Mouse (Mus musculus) heart, embryonic 12.5 days (tissue): ENCODE results near the gene Kcnab2. TPM values are rescaled to one million over a fixed set of nuclear protein-coding genes. Genes with fewer than 3 reads are reported as not detected.

Experiments used
- ATAC-seq: fragments of 200-750 bp; cut with Nextera tagmentation; 2 replicates; pipeline ENCODE4 v1.8.0; 2017; ENCODE audit warnings: moderate TSS enrichment, moderate library complexity; ENCODE audit not compliant: insufficient number of reproducible peaks, low FRiP score
- H3K27ac ChIP-seq: fragments of 300-500 bp; sonication (generic); 2 replicates; pipeline ENCODE4 v1.5.1; 2016; ENCODE audit warnings: mild to moderate bottlenecking, moderate library complexity; ENCODE audit not compliant: poor library complexity, severe bottlenecking
- H3K27me3 ChIP-seq: fragments of 300-500 bp; sonication (generic); replicated peaks from 2 replicates; pipeline ENCODE4 v1.6.1; 2016; ENCODE audit warnings: mild to moderate bottlenecking, moderate library complexity
- H3K36me3 ChIP-seq: fragments of 300-500 bp; sonication (generic); 2 replicates; pipeline ENCODE4 v1.6.1; 2016; ENCODE audit warnings: mild to moderate bottlenecking, moderate library complexity
- H3K4me1 ChIP-seq: fragments of 300-500 bp; sonication (generic); replicated peaks from 2 replicates; pipeline ENCODE4 v1.6.1; 2016; ENCODE audit warnings: mild to moderate bottlenecking
- H3K4me2 ChIP-seq: fragments of 300-500 bp; sonication (generic); 2 replicates; pipeline ENCODE4 v1.6.1; 2016; ENCODE audit warnings: mild to moderate bottlenecking, moderate library complexity
- H3K4me3 ChIP-seq: fragments of 300-500 bp; sonication (generic); 2 replicates; pipeline ENCODE4 v1.5.1; 2016; ENCODE audit warnings: mild to moderate bottlenecking
- H3K9ac ChIP-seq: fragments of 300-500 bp; sonication (generic); 2 replicates; pipeline ENCODE4 v1.6.1; 2016; ENCODE audit warnings: mild to moderate bottlenecking, moderate library complexity
- H3K9me3 ChIP-seq: fragments of 300-500 bp; sonication (generic); replicated peaks from 2 replicates; pipeline ENCODE4 v1.6.1; 2016; ENCODE audit warnings: mild to moderate bottlenecking, moderate library complexity
- WGBS: fragments of 180-500 bp; shearing (Covaris S2); methylation state at CpG from one replicate; pipeline ENCODE4 v1.1.7; 2016; 5-methylcytosine and 5-hydroxymethylcytosine counted together
- polyA plus RNA-seq: library from polyadenylated mRNA; unstranded; fragments of >200 nt; fragmentation: Nextera tagmentation; extraction: Ambion mirVana; gene quantifications from 2 replicates; pipeline ENCODE4 v1.2.1, GENCODE M21; 2016

The Kcnab2 gene
- polyA plus RNA-seq, 1 experiment from 2014 or later: 5.6 TPM

DNA sequence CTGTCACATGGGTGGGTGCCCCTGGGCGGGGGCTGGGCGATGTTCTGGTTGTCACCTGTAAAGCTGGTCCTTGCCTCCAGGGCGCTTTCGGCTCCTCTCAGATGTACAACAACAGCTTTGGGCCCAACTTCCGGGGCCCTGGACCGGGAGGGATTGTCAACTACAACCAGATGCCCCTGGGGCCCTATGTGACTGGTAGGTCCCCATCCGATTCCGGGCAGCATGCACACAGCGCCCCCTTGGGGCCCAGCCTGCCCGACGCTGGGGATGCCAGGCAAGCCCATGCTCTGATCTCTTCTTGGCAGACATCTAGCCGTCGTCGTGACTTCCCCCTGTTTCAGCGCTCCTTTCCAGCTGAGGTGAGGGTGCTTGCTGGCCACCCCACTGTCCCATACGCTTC lies 92.0 kb downstream of the Kcnab2 start:
- ATAC-seq: no peak
- Histone ChIP-seq H3K9ac (no peak overlapping the region), H3K4me1 (no peaks in the 10 kb centered on the region), H3K36me3 (no peaks in the 10 kb centered on the region), H3K27ac (no peak overlapping the region), H3K9me3 (no peaks in the 10 kb centered on the region), H3K4me2 (no peak overlapping the region), H3K4me3 (no peak overlapping the region), H3K27me3 (peaks cover 14% of the 10 kb centered on the region; the same call in 1 of the 2 replicates)
- 56% methylated on average over 16 of the region's 16 CpGs for WGBS

DNA sequence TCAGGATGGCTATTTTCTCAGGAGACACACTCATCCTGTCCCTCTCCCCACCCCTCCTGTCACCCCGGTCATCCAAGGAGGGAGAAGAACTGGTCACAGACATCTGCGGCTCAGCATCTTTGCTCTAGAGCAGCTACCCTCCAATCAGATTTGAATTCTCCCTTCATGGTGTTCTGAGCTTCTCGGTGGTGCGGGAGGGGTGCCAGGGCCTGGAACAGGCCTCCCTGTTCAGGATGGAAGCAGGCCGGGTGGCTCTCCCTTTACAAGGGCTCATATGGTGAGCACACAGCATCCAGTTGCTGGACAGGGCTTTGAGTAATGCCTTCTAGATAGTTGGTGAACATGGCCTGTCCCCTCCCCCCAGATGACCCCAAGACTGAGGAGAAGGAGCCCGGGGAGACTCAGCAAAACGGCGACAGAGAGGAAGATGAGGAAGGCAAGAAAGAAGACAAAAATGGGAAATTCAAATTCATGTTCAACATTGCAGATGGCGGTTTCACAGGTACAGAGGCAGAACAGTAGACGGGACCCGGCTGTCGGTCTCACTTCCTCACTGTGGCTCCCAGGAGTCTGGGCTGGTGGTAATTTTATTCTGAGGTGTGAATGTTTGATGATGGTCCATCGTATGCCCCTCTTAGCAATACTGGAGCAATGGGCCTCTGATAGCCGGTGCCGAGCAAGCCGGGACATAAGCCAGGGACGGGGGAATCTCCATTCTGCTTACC lies 95.0 kb downstream of the Kcnab2 start:
- Histone ChIP-seq H3K4me3 (no peak overlapping the region), H3K4me1 (no peaks in the 10 kb centered on the region), H3K9ac (no peak overlapping the region), H3K36me3 (no peaks in the 10 kb centered on the region), H3K9me3 (0 out of 2 replicates have a peak, but pooled peaks cover 5% of the 10 kb centered on the region), H3K27ac (no peak overlapping the region), H3K4me2 (no peak overlapping the region), H3K27me3 (peaks cover 34% of the 10 kb centered on the region)
- 79% methylated on average over 17 of the region's 17 CpGs for WGBS
- no peak for ATAC-seq

DNA sequence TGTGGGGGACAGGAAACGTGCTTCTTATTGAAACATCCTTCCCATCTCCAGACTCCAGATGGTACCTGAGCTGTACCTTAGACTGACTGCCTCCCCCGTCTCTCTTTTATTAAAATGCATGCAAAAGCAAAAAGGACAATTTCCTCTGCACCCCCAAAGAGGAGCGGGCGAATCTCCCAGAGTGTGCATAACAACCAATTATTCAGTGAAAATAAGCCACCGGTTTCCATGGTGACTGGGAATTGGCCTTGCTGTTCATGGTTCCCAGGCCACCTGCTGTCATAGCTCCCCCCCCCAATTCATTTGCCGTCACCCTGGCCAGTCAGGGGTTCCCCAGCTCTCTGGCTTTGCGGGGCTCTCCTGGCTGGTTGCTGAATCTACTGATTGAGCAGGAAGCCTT lies 112.4 kb downstream of the Kcnab2 start:
- 62% methylated on average over 7 of the region's 7 CpGs for WGBS
- H3K27ac ChIP-seq: no peak overlapping the region
- ATAC-seq: no peak
- no peak overlapping the region for H3K9ac ChIP-seq
- H3K27me3 ChIP-seq: peaks cover 62% of the 10 kb centered on the region
- no peaks in the 10 kb centered on the region for H3K36me3 ChIP-seq
- H3K9me3 ChIP-seq: no peaks in the 10 kb centered on the region
- peaks cover 8% of the 10 kb centered on the region for H3K4me1 ChIP-seq
- H3K4me2 ChIP-seq: no peak overlapping the region
- H3K4me3 ChIP-seq: no peak overlapping the region

DNA sequence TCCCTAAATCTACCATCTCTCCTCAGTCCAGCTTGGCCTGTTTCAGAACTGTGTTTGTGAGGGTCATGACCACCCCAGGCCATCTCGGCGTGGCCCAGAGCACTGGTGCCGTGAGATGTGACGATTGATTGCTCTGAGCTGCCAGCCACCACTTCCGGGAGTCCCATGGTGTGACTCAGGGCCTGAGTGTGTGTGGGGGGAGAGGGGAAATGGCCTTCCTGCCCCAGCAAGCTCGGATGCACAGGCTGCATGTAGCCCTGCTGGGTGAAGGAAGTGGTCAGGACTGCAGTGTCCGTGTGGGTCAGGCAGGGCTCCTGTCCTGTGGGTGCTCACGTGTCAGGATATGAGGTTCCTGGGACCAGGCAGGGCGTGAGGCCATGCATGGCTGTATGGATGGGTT lies 115.5 kb downstream of the Kcnab2 start:
- Histone ChIP-seq H3K9me3 (no peaks in the 10 kb centered on the region), H3K4me2 (no peak overlapping the region), H3K27me3 (peaks cover 82% of the 10 kb centered on the region), H3K27ac (no peak overlapping the region), H3K4me1 (peaks cover 8% of the 10 kb centered on the region), H3K36me3 (no peaks in the 10 kb centered on the region), H3K4me3 (no peak overlapping the region), H3K9ac (no peak overlapping the region)
- no peak for ATAC-seq
- WGBS: 52% methylated on average over 9 of the region's 9 CpGs

DNA sequence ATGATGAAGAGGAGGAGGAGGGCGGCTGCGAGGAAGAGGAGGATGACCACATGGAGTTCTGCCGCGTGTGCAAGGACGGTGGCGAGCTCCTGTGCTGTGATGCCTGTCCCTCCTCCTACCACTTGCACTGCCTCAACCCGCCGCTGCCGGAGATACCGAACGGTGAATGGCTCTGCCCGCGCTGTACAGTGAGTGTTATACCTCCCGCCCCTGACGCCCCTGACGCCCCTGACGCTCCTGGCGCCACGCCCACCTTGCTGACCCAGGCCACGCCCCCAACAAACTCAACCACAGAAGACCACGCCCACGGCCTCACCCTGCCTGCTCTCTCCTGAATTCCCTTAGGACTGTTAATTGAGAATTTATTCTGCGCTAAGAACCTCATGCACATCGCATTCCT lies 116.8 kb downstream of the Kcnab2 start:
- no peaks in the 10 kb centered on the region for H3K36me3 ChIP-seq
- H3K27ac ChIP-seq: no peak overlapping the region
- no peak overlapping the region for H3K9ac ChIP-seq
- H3K27me3 ChIP-seq: peaks cover 82% of the 10 kb centered on the region
- peak overlapping the region; percentile 16 for H3K4me3 ChIP-seq
- peak overlapping the region; percentile 55 for H3K4me2 ChIP-seq
- WGBS: 2% methylated on average over 24 of the region's 24 CpGs
- ATAC-seq: 0 out of 2 replicates have a peak, but pooled peaks have one; percentile 16
- no peaks in the 10 kb centered on the region for H3K9me3 ChIP-seq
- H3K4me1 ChIP-seq: peaks cover 8% of the 10 kb centered on the region

DNA sequence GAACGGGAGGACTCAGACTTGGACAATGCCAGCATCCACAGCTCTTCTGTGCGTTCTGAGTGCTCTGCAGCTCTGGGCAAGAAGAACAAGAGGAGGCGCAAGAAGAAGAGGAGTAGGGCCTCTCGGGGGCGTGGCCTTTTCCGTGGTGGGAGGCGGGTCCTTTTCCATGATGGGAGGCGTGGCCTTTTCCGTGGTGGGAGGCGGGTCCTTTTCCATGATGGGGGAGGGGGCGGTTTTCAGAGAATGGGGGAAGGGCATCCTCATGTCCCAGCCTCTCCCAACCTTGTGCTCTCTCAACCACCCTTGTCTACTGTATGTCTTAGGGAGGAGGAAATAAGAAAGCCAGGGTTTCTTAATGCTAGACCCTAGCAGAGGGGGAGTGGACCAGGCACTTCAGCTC lies 118.0 kb downstream of the Kcnab2 start:
- Histone ChIP-seq H3K9ac (no peak overlapping the region), H3K27ac (no peak overlapping the region), H3K4me1 (peaks cover 8% of the 10 kb centered on the region), H3K9me3 (no peaks in the 10 kb centered on the region), H3K4me3 (no peak overlapping the region), H3K36me3 (no peaks in the 10 kb centered on the region), H3K4me2 (no peak overlapping the region), H3K27me3 (peaks cover 80% of the 10 kb centered on the region)
- no peak for ATAC-seq
- WGBS: 2% methylated on average over 11 of the region's 11 CpGs

DNA sequence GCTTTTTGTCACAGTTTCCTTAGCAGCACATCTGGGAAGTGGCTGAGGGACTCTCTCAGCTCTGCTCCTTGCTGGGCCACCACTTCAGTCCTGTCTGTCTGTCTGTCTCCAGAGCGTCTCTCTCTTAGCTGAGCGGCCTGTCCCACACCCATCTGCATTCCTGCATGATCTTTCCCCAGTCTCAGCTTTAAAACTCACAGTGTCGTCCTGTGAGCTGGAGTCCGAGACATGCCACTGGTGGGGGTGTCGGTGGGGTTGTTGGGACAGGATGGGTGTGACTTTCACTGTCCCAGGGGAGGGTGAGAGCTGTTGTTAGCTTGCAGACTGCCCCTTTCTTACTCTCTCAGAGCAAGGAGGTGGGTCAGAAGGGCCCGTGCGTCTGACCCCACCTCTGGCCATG lies 122.0 kb downstream of the Kcnab2 start:
- 67% methylated on average over 7 of the region's 7 CpGs for WGBS

DNA sequence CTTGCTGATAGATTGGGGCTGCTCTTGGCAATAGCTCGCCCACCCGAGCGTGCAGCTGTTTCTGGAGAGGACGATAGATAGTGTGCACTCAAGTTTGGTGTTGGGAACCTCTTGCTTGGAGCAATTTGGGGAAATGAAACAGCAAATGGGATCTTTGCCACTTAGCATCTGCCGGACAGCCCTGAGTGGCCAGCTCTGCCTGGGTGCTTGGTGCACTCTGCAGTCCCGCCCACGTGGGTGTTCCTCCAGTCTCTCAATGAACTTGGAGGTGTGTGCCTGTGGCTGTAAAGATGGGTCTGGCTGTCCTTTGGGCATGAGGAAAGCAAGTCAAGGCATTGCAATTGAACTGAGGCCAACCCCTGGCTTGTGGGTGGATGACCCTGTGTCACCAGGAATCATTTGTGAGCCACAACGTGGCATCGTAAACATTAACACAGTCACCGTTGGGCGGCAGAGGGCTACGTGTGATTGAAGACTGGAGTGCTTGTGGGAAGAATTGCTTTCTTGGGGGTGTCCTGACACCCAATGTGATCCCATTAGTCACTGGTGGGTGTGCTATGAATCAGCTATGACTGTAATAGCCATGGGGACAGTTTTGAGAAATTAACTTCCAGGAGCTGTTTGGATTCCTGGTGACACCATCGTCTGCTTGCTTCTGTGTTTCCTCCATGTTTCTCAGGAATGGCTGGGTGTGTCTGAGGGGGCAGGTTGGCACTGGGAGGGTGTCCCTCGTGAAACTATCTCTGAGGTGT lies 123.6 kb downstream of the Kcnab2 start:
- 75% methylated on average over 14 of the region's 14 CpGs for WGBS
- H3K36me3 ChIP-seq: no peaks in the 10 kb centered on the region
- H3K9me3 ChIP-seq: no peaks in the 10 kb centered on the region
- H3K4me2 ChIP-seq: no peak overlapping the region
- no peaks in the 10 kb centered on the region for H3K4me1 ChIP-seq
- H3K9ac ChIP-seq: no peak overlapping the region
- no peak overlapping the region for H3K27ac ChIP-seq
- ATAC-seq: no peak
- no peak overlapping the region for H3K4me3 ChIP-seq
- H3K27me3 ChIP-seq: peaks cover 88% of the 10 kb centered on the region

More for the DNA sequence above, 122.0 kb downstream of the Kcnab2 start:
- Histone ChIP-seq H3K4me2 (no peak overlapping the region), H3K27me3 (peaks cover 89% of the 10 kb centered on the region), H3K36me3 (no peaks in the 10 kb centered on the region), H3K4me3 (no peak overlapping the region), H3K9me3 (no peaks in the 10 kb centered on the region), H3K27ac (no peak overlapping the region), H3K4me1 (peaks cover 2% of the 10 kb centered on the region), H3K9ac (no peak overlapping the region)
- ATAC-seq: no peak

DNA sequence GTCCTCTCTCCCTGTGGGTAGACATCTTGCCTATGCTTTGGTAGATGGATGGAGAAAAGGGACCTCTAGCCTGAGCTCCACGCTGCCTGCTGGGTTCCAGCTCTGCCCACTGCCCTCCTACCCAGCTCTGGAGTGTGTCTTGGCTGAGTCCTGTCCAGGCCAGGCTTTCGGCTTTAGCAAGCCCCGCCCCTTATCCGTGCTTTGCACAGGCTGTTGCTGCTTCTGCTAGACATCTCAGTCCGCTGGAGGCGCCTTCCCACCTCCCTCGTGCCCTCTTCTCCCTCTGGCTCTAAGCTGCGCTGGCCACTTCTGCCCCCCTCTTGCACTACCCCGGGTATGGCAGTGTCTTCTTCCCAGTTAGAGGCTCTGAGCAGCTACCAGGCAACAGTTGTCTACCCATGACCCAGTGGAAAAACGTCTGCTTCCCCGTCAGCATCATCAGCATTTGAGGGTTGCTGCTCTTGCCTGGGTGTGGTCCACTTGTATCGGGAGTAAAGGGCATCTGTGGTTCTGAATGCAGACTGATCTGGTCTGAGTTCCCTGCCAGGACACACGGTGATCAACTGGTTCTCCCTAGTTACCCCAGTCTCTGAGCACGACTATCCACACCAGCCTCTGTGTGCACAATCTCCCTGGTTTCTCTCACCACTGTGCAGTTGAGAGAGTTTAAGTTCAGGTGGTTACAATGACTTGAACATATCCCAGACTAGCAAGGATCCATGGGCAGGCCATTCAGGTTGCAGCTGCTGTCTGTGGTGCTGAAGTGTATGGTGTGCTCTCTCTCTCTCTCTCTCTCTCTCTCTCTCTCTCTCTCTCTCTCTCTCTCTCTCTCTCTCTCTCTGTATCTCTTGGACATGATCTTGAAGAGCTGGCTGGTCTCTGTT lies 126.0 kb downstream of the Kcnab2 start:
- no peak overlapping the region for H3K27ac ChIP-seq
- ATAC-seq: no peak
- no peak overlapping the region for H3K9ac ChIP-seq
- peaks cover 88% of the 10 kb centered on the region for H3K27me3 ChIP-seq
- H3K4me1 ChIP-seq: peaks cover under 1% of the 10 kb centered on the region; the same call in 1 of the 2 replicates
- H3K4me3 ChIP-seq: no peak overlapping the region
- WGBS: 16% methylated on average over 14 of the region's 14 CpGs
- no peaks in the 10 kb centered on the region for H3K9me3 ChIP-seq
- no peaks in the 10 kb centered on the region for H3K36me3 ChIP-seq
- H3K4me2 ChIP-seq: no peak overlapping the region

DNA sequence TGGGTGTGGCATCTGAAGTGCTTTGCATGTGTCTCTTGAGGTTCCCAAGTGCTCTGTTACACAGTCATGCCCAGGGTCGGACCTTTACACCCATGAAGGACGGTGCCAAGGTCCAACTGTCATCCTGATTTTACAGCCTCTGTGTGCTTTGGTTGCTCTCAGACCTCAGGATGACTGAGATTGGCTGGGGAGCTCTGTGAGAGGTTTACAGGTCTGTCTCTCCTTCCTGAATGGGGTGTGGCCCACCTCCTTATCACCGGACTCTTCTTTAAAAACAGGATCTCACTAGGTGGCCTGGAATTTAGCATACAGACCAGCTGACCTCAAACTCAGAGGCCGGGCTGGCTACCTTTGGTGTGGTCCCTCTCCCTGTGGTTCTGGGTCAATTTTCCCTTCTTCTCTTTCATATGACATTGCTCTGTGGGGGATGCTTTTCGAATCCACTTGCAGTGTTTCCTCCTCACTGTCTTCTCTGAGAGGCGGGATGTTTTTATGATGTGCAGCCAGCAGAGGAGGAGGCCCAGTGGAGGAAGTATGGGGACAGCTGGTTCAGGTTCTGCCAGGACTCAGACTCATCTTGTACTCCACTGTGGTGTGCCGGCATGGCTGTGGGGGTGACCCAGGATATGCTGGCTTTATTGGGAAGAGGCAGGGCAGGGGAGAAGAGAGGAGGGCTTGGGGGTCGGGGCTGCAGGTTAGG lies 126.8 kb downstream of the Kcnab2 start:
- 21% methylated on average over 8 of the region's 8 CpGs for whole genome bisulfite sequencing
- Histone ChIP-seq H3K4me2 (no peak overlapping the region), H3K4me1 (peaks cover 9% of the 10 kb centered on the region; the same call in 1 of the 2 replicates), H3K4me3 (no peak overlapping the region), H3K9ac (no peak overlapping the region), H3K9me3 (no peaks in the 10 kb centered on the region), H3K27ac (no peak overlapping the region), H3K36me3 (no peaks in the 10 kb centered on the region), H3K27me3 (peaks cover 83% of the 10 kb centered on the region)
- ATAC-seq: no peak
